Mouse (Mus musculus) urinary bladder, postnatal 4 days (tissue): ENCODE measurements at regions not wholly inside any gene's neighbourhood (a gene's known extent, or its start where the extent isn't known, plus 50 kb on each side); places are given as distances from the start of the nearest gene placed in this dataset.
A peak's percentile ranks its signal among the peaks of the same experiment; 100 is the strongest.

Source experiments
- DNase-seq, 2 experiments: peaks; one replicate each; pipeline ENCODE4 v3.0.0; 2021 to 2022; ENCODE audit warnings: low spot score in 2 of 2

DNA sequence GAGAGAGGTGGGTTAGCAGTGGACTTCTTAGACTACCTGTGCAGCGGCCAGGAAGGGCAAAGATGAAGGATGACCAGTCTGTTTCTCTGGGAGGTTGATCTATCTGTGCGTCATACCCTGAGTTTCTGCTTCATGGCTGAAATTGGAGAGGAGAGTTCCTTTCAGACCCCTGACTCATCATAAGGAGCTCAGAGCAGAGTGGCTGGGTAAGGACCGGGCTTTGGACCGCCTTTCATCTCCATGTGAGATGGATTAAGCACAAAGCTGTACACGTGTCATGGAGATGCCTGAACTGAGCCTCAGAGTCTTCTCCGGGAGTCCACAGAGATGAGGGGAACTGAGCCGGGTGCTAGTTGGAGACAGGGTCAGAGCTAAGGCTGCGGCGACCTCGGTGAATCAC is 80.7 kb upstream of the Gm9887 start:
- DNase-seq: no peak

DNA sequence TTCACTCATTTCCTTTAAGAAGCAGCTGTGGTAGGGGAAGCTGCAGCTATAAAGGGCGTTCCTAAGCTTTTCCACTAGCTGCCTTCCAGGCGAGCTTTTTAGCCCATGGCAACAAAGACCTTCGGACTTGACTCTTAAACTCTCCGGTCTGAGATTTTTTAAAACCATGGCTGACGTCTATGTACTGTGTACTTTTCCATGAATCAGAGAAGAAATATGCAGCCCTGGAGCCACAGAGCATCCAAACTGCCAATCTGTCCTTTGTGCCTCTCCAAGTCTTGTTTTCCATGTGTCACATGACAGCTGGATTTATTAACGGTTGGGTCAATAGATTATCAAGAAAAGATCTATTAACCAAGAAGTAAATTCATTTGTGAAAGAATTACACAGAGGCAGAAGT is 78.9 kb upstream of the Gm9887 start:
- no peak for DNase-seq

DNA sequence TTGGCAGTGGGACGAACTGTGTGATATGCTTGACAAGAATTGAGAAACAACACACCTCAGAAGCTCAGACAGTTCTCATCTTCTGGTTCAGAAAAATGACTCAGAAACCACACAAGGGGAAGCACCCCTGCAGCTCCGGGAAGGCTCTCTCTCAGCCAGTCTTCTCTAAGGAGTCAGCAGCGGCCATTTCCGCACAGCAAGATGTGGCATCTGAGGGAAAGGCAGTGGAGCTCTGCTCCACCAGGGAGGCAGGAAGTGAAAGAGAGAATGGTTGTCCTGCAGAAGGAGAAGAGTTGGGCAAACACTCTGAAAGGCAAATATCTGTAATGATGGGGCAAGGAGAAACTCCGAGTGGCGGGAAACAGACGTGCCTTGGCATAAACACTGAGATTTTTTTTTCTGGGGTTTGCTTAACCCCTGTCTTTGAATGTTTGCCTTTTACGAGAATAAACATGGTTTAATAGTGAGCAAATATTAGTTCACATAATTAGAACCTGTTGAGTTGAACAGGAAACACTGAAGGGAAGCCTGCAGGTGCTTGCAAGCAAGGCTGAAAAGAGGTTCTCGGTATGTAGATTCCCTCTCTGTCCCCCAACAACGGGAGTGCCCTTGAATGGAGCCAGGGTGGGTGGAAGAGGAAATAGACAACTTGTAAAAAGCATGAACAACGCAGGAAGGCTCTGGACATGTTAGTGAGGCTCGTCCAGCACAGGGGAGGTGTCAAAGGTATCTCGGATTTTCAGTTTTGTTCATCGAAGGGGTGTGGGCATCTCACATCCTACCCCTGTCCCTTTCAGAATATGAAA is 75.9 kb upstream of the Gm9887 start:
- DNase-seq: no peak

DNA sequence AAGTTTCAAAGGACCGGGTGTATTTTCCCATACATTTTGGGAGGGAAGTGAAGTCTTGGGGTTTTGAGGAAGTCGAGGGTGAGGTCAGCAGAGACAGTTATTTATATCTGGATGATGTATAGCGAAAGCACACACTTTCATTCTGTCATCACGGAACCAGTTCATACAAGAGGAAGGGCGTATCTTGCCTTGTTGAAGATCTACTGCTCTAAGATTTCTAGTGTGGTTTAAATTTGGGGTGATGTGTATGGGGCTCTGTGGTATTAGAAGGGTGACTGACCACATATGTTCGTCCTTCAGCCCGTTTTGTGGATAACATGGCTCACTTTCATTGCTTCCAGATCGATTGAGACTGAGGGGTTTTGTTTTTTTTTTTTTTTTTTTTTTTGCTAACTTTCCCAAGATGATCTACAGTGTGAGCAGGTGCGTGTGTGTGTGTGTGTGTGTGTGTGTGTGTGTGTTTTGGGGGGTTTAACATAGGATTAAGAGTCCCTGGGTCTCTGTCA is 75.1 kb upstream of the Gm9887 start:
- DNase-seq: no peak

DNA sequence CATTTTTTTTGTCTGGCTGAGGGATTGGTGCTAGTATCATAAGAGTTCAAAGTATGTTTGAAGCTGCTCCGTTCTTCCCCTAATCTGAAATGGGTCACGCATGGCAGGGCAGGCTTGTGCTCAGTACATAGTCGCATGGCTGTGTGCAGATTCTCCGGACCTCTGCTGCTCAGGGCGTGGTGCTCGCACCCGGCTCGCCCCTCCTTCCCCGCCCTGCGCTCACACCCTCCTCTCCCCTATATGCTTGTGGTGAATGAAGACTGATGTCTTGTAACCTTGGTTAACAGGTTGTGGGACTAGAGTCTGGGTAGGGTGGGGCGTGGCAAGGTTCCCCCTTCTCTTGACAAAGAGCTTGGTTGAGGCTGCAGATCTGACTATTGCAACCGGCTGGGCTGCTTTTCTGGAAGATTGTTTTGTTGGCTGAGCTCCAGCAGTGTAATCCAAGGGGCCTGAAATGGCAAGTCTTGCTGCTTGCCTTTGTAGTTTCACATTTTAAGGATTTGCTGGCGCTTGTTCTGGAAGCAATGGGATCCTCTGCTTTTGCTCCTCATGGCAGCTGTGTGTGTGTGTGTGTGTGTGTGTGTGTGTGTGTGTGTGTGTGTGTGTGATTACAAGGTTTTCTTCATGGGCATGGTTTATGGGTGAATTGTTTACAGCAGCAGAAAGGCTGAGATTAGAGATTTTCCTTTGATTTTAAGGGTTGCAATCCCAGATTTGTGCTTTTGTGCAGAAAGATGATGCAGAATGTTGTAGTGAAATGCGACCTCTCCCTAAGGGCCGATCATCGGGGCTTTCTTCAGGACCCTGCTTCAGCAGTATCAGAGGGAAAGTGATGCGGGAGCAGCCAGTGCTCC is 74.4 kb upstream of the Gm9887 start:
- peak; percentile 68 to 85 for DNase-seq

DNA sequence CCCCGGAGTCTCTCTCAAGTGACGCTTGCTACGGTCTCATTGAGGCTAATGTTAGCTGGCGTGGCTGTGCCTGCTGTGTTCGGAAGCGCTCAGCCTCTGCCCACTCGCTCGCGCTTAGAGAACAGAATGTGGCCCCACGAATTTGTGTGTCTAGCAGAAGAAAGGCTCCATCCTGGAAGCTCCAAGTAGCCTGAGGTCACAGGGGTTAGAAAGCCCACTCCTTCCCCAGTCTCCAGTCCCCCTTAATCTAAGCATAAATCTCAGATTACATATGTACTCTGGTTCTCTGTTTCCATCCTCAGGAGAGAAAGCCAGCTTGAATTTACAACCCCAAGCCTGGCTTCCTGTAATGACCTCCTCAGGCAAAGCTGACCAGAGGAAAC is 73.8 kb upstream of the Gm9887 start:
- no peak for DNase-seq

DNA sequence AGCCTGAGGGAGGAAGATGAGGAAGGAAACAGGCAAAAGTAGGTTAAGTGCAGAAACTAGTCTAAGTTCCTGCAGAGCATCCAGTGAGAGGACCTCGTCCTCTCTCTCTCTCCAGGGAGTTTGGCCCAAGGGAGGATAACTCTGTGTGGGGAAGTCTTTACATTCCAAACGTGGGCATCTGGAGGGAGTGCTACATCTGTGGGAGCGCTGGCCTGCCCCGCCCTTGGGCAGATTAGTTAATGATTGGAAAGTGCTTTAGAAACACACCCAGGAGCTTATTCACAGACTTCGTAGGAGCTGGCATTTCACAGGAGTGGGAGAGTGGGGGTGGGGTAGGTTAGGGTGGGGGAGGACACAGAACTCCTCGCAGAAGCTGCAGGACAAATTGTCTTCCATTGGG is 70.1 kb upstream of the Gm9887 start:
- no peak for DNase-seq

DNA sequence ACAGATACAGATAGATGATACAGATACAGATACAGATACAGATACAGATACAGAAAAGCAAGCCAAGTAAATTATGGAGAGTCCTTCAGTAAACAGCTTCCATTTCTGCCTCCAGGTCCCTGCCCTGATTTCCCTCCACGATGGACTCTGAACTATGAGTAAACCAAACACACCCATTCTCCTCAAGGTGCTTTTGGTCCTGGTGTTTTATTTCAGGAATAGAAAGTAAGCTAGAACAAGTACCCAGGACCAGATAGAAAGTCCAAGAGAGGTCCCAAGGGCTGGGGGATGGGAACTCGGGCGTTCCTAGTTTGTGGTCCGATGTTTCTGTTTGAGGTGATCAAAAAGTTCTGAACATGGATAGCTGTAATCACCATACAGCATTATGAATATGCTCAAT is 69.5 kb upstream of the Gm9887 start:
- DNase-seq: no peak

DNA sequence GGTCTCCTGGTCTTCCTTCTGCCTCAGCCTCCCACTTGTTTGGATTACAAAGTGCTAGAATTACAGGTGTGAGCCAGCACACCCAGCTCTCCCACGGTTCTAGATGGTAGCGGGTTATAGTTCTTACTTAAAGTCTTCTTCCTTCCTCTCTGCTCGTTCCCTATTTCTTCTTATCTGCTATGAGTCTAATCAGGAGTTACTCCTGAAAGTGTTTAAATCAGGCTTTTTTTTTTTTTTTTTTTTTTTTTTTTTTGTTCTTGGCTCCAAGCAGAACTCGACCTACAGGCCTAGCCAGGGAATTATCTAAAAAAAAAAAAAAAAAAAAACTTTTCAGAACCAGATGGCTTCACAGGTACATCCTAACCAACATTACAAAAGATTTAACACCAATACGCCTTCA is 66.0 kb upstream of the Gm9887 start:
- no peak for DNase-seq

DNA sequence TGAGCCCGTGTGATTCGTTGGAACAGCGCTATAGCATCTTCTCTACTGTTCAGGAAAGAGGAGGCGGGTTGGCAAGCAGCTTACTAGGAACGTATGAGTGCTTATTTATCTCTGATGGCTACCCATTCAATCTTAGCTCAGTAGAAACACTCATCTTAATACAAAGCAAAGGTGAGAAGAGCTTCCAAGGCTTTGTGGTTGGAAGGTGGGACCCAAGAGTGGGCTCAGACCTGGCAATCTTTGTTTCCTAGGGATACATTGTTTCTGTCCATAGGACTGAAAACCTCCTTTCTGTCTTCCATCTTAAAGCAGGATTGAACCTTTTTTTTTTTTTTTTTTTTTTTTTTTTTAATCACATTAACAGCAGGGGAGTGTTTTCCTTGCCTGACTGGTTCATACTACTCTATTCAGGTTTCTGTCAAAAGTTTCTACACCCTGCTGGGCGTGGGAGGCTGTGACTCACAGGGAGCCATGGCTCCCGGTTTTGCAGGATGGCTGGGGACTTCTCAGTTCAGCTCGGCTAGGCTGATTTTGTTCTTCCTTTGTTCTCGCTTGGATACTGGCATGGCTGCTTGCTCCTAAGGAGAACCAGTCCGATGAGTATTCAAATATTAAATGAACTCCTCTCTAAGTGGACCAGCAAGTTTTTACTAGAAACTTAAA is 64.7 kb upstream of the Gm9887 start:
- no peak for DNase-seq

DNA sequence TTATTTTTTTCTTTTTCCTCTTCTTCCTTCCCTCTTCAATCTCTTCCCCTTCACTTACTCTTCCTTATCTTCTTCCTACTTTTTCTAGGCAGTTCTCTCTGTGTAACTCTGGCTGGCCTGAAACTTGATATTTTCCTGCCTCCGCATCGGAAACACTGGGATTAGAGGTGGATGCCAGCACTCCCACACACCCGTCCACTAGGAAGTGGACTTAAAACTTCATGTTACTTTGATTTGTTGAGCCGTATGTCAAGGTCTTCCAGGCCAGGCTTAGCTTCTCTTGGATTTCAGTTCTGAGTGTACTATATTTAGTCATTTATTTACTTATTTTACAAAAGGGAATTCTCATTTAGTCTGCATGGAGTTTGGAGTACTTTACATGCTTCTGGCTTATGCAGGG is 62.1 kb upstream of the Gm9887 start:
- no peak for DNase-seq

DNA sequence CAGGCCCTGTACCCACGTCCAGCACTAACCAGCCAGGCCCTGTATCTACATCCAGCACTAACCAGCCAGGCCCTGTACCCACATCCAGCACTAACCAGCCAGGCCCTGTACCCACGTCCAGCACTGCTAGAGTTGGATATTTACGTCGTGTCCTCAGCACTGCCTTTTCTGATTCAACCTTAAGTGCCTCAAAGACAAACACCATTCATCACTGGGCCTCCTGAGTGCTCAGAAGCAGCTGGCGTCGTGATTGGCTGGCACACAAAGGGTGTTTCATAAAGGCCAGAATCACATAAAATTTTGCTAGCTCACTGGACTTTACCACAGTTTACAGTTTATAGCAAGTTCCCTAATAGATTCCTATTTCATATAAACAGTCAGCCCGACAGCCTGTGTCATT is 59.8 kb upstream of the Gm9887 start:
- no peak for DNase-seq

DNA sequence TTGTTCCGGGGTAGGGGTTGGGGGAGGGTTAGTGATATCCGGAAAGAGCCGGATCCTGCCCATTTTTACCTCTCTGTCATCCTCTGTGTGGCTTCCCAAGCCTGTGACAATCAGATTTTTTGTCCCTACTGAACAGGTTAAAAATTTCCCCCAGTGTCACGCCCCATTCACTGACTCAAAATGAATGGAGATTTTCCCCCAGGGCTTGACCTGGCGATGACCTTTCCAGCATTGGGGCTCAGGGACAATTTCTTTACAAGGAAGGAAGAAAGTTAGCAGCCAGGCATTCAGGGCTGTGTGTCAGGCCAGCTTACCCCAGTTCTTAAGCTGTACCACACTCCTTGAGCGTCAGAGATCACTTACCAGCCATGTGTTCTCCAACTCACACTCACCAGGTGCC is 55.9 kb upstream of the Gm9887 start:
- DNase-seq: no peak

DNA sequence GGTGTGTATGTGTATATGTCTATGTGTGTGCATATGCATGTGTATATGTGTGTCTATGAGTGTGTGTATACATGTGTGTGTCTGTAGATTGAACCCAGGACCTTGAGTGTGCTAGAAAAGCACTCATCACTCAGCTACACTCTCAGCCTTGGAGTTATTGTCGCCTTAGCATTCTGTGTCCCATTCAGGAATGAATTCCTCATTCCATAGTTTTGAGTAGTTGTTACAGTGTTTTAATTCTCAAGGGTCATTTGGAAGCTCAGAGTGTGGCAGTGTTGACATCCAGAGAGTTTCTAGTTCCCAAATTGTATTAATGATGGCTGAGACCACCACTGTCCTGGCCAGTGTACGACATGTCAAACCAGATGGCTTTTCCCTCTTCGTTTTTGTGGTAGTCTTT is 53.4 kb upstream of the Gm9887 start:
- no peak for DNase-seq

DNA sequence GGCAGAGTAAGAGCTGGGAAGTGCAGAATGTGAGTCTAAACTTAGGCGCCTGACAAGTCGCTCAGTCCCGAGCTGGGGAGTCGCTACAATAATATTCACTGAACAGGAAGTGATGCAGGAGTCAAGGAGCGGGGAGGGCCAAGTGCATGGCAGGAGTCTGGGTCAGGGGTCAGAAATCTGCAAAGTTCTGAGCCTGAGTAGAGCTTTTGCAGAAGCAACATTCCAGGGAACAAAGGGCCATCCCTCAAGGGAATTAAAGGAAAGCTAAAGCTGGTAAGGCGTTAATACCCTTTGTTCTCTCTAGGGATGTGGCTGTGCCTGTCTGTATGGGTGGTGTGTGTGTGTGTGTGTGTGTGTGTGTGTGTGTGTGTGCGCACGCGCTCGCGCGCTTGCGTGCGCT is 52.7 kb upstream of the Gm9887 start:
- no peak for DNase-seq
